Mouse (Mus musculus) MEL (cell line): Measurements from ENCODE around the gene Prr18. TPM values are rescaled to one million over a fixed set of nuclear protein-coding genes. Genes with fewer than 3 reads are reported as not detected.

Experiments
- DNase-seq: peaks from one replicate; pipeline ENCODE4 v3.0.0; 2011; ENCODE audit warnings: low read depth, low spot score
- H3K27ac ChIP-seq: 2 replicates; pipeline ENCODE4 v1.5.1; 2012; ENCODE audit warnings: low read depth, mild to moderate bottlenecking, control low read depth, low read length, moderate library complexity; ENCODE audit not compliant: control insufficient read depth
- H3K27me3 ChIP-seq, 2 experiments: fragments of 150-350 bp in 1 of 2; sonication (generic) in 1 of 2; 2 replicates each; pipeline ENCODE4 v1.6.1; 2012; ENCODE audit warnings: low read length in 2 of 2, mild to moderate bottlenecking in 2 of 2, improper control_type of control experiment in 1 of 2, moderate library complexity in 1 of 2; ENCODE audit not compliant: insufficient read depth in 2 of 2, control insufficient read depth in 1 of 2
- H3K36me3 ChIP-seq, 2 experiments: 2 replicates each; pipeline ENCODE4 v1.6.1; 2012 to 2014; ENCODE audit warnings: low read length in 2 of 2, improper control_type of control experiment in 1 of 2, inconsistent platforms in 1 of 2, mild to moderate bottlenecking in 1 of 2; ENCODE audit not compliant: insufficient read depth in 2 of 2, control insufficient read depth in 1 of 2
- H3K4me1 ChIP-seq, 2 experiments: fragments of 150-350 bp in 1 of 2; sonication (generic) in 1 of 2; 2 replicates each; pipeline ENCODE4 v1.6.1; 2012; ENCODE audit warnings: low read length in 2 of 2, improper control_type of control experiment in 1 of 2, mild to moderate bottlenecking in 1 of 2; ENCODE audit not compliant: insufficient read depth in 2 of 2, control insufficient read depth in 1 of 2
- H3K4me3 ChIP-seq, 2 experiments: fragments of 150-350 bp in 1 of 2; sonication (generic) in 1 of 2; 2 replicates each; pipeline ENCODE4 v1.5.1; 2012; ENCODE audit warnings: low read depth in 2 of 2, low read length in 2 of 2, mild to moderate bottlenecking in 2 of 2, moderate library complexity in 2 of 2, control low read depth in 1 of 2, improper control_type of control experiment in 1 of 2; ENCODE audit not compliant: control insufficient read depth in 1 of 2, insufficient read depth in 1 of 2
- H3K79me2 ChIP-seq: 2 replicates; pipeline ENCODE4 v1.6.1; 2012; ENCODE audit warnings: mild to moderate bottlenecking, low read length, moderate library complexity; ENCODE audit not compliant: control insufficient read depth, poor library complexity, insufficient read depth
- H3K9ac ChIP-seq: 2 replicates; pipeline ENCODE4 v1.6.1; 2012; ENCODE audit warnings: low read depth, mild to moderate bottlenecking, control low read depth, low read length, moderate library complexity; ENCODE audit not compliant: control insufficient read depth, poor library complexity, severe bottlenecking
- H3K9me3 ChIP-seq: fragments of 150-350 bp; sonication (generic); replicated peaks from 2 replicates; pipeline ENCODE4 v1.6.1; 2012; ENCODE audit warnings: mild to moderate bottlenecking, low read length, improper control_type of control experiment, moderate library complexity; ENCODE audit not compliant: insufficient read depth
- CHD1 ChIP-seq: IDR thresholded peaks from 2 replicates; pipeline ENCODE4 v1.6.1; 2012; ENCODE audit warnings: low read depth, mild to moderate bottlenecking, inconsistent platforms, low read length, improper control_type of control experiment
- CHD2 ChIP-seq: IDR thresholded peaks from 2 replicates; pipeline ENCODE4 v1.6.1; 2011; ENCODE audit warnings: low read length, improper control_type of control experiment
- CTCF ChIP-seq, 3 experiments: IDR thresholded peaks in 2 of 3; conservative IDR thresholded peaks in 1 of 3; 2 replicates each; pipeline ENCODE4 v1.5.1; 2011 to 2012; ENCODE audit warnings: low read length in 3 of 3, low read depth in 2 of 3, mild to moderate bottlenecking in 2 of 3, improper control_type of control experiment in 1 of 3, inconsistent platforms in 1 of 3, mixed read lengths in 1 of 3, moderate library complexity in 1 of 3; ENCODE audit not compliant: control insufficient read depth in 1 of 3, insufficient read depth in 1 of 3, poor library complexity in 1 of 3, severe bottlenecking in 1 of 3
- EP300 ChIP-seq, 2 experiments: IDR thresholded peaks; 2 replicates each; pipeline ENCODE4 v1.6.1; 2011; ENCODE audit warnings: improper control_type of control experiment in 2 of 2, low read length in 2 of 2, low read depth in 1 of 2, mild to moderate bottlenecking in 1 of 2
- ETS1 ChIP-seq: IDR thresholded peaks from 2 replicates; pipeline ENCODE4 v1.6.1; 2012; ENCODE audit warnings: low read depth, mild to moderate bottlenecking, inconsistent platforms, low read length, improper control_type of control experiment, moderate library complexity
- GATA1 ChIP-seq: IDR thresholded peaks from 2 replicates; pipeline ENCODE4 v1.6.1; 2011; ENCODE audit warnings: low read depth, low read length, improper control_type of control experiment
- MAX ChIP-seq: IDR thresholded peaks from 2 replicates; pipeline ENCODE4 v1.6.1; 2011; ENCODE audit warnings: low read length, improper control_type of control experiment
- NELFE ChIP-seq: IDR thresholded peaks from 2 replicates; pipeline ENCODE4 v1.6.1; 2011; ENCODE audit warnings: low read depth, low read length, improper control_type of control experiment
- POLR2A ChIP-seq, 2 experiments: IDR thresholded peaks; 2 replicates each; pipeline ENCODE4 v1.6.1; 2011 to 2012; ENCODE audit warnings: low read length in 2 of 2, mild to moderate bottlenecking in 2 of 2, control low read depth in 1 of 2, improper control_type of control experiment in 1 of 2, low read depth in 1 of 2, moderate library complexity in 1 of 2; ENCODE audit not compliant: control insufficient read depth in 1 of 2, insufficient read depth in 1 of 2, poor library complexity in 1 of 2
- SIN3A ChIP-seq: IDR thresholded peaks from 2 replicates; pipeline ENCODE4 v1.6.1; 2012; ENCODE audit warnings: low read length, improper control_type of control experiment, inconsistent platforms
- SMC3 ChIP-seq: IDR thresholded peaks from 2 replicates; pipeline ENCODE4 v1.6.1; 2011; ENCODE audit warnings: low read depth, low read length, improper control_type of control experiment
- TBP ChIP-seq: IDR thresholded peaks from 2 replicates; pipeline ENCODE4 v1.8.0; 2011; ENCODE audit warnings: low read depth, low read length, improper control_type of control experiment
- TCF12 ChIP-seq: IDR thresholded peaks from 2 replicates; pipeline ENCODE4 v1.6.1; 2014; ENCODE audit warnings: low read depth, mild to moderate bottlenecking, inconsistent platforms, low read length, improper control_type of control experiment, moderate library complexity
- polyA plus RNA-seq, 2 experiments: library from polyadenylated mRNA; stranded (reverse) in 1 of 2; unstranded in 1 of 2; fragments of >175 nt in 1 of 2; fragments of >200 nt in 1 of 2; gene quantifications; 2 replicates each; pipeline versions ENCODE4 v1.2.1 to v1.2.4; 2012; ENCODE audit warnings: low replicate concordance in 2 of 2, low read depth in 1 of 2; ENCODE audit not compliant: insufficient read length in 2 of 2, insufficient read depth in 1 of 2, missing spikeins in 1 of 2
- total RNA-seq: library from RNA; depleted of rRNA; stranded (reverse); fragments of 300-350 nt; gene quantifications from 2 replicates; pipeline ENCODE4 v1.2.3, GENCODE M21; 2012

The Prr18 gene
- total and polyA plus RNA-seq, 3 experiments: 0.04 to 0.10 TPM; not detected in 1

- Histone ChIP-seq H3K27ac (no peak overlapping the region), H3K79me2 (no peaks in the 10 kb centered on the region; the same call in 1 of the 2 replicates), H3K4me1 (no peaks in the 10 kb centered on the region), H3K4me3 (no peak overlapping the region), H3K27me3 (no peaks in the 10 kb centered on the region), H3K9me3 (no peaks in the 10 kb centered on the region), H3K9ac (no peak overlapping the region), H3K36me3 (no peaks in the 10 kb centered on the region; a peak in 1 of 4 replicates)
- TF ChIP-seq SMC3 (peak; percentile 18; the same call in 1 of the 2 replicates), CTCF (IDR thresholded peaks at IDR 0.05 in 2 of 3, conservative IDR thresholded peaks at IDR 0.05 in 1 of 3; ENCODE audit: control insufficient read depth in 1 of 3, insufficient read depth in 1 of 3, low read depth in 2 of 3, low read length in 3 of 3, poor library complexity in 1 of 3, severe bottlenecking in 1 of 3) (peak in 1 of 3 experiments; percentile 38; a peak in 2 of 6 replicates), SIN3A (no peak)
- DNase-seq: no peak
Observed at GRCm38 (mm10) chr17:8295825-8296224, 41.4 kb upstream of the Prr18 start.

- H3K4me1 ChIP-seq: no peaks in the 10 kb centered on the region
Observed at GRCm38 (mm10) chr17:8296313-8296844, 40.9 kb upstream of the Prr18 start.

GRCm38 (mm10) chr17:8297746-8298145 lies 39.5 kb upstream of the Prr18 start:
- Histone ChIP-seq H3K36me3 (no peaks in the 10 kb centered on the region; a peak in 1 of 4 replicates), H3K9me3 (no peaks in the 10 kb centered on the region), H3K79me2 (no peaks in the 10 kb centered on the region), H3K4me3 (no peak overlapping the region), H3K9ac (no peak overlapping the region), H3K4me1 (no peaks in the 10 kb centered on the region), H3K27me3 (no peaks in the 10 kb centered on the region), H3K27ac (no peak overlapping the region)
- TF ChIP-seq CHD2 (no peak), TCF12 (no peak), GATA1 (no peak), NELFE (no peak), EP300 (IDR thresholded peaks at IDR 0.05; ENCODE audit: low read depth in 1 of 2, low read length in 2 of 2) (no peak), CHD1 (no peak)
- no peak for DNase-seq

More at GRCm38 (mm10) chr17:8296313-8296844, 40.9 kb upstream of the Prr18 start:
- Histone ChIP-seq H3K79me2 (no peaks in the 10 kb centered on the region; the same call in 1 of the 2 replicates), H3K4me3 (no peak overlapping the region), H3K9ac (no peak overlapping the region), H3K36me3 (no peaks in the 10 kb centered on the region; a peak in 1 of 4 replicates), H3K9me3 (no peaks in the 10 kb centered on the region), H3K27me3 (no peaks in the 10 kb centered on the region), H3K27ac (no peak overlapping the region)
- TF ChIP-seq ETS1: no peak
- TF ChIP-seq SIN3A: no peak
- no peak for TF ChIP-seq MAX
- no peak for TF ChIP-seq TBP
- TF ChIP-seq POLR2A (IDR thresholded peaks at IDR 0.05; ENCODE audit: control insufficient read depth in 1 of 2, insufficient read depth in 1 of 2, low read depth in 1 of 2, low read length in 2 of 2, poor library complexity in 1 of 2): no peak
- no peak for DNase-seq
